Mouse (Mus musculus) layer of hippocampus, adult 18-20 months (tissue): ENCODE results near the gene Izumo1. TPM values are rescaled to one million over a fixed set of nuclear protein-coding genes. Genes with fewer than 3 reads are reported as not detected.

ENCODE experiments used
- DNase-seq, 2 experiments: peaks; one replicate each; pipeline ENCODE4 v3.0.0; 2022; ENCODE audit warnings: low spot score in 2 of 2
- long read RNA-seq: library from polyadenylated mRNA; stranded (forward); transcript quantifications from one replicate; pipeline ENCODE4 v2.0.0, GENCODE M21; 2021
- total RNA-seq, 2 experiments: library from RNA; stranded (reverse); gene quantifications; 2 replicates each; pipeline ENCODE4 v1.2.3; 2021

Izumo1 gene
- total RNA-seq: not detected
- long read RNA-seq: 0 reads

DNA sequence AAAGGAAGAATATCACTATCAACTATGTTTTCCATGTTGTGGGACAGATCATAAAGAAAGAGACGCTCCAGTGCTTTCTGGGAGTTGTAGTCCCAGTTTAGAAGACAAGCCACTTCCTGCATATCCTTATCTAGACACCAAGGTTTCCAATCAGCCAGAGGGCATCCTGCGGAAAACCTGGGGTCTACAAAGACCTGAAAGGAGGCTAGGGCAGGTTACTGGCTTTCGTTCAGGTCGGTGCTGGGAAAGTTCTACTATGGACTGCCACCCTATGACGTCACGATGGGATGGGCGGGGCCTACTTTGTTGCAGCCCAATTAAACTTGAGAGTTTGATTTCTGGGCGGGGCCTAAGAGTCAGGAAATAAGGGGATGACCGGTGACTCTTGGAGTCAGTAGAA lies at the start of gene Izumo1:
TSS of gene Izumo1 (plus strand) at position 369 of the 400 bp plus-strand sequence.
- DNase-seq: no peak

- DNase-seq: no peak
Measured at GRCm38 (mm10) chr7:45571966-45572365, 49.6 kb upstream of the Izumo1 start.

DNA sequence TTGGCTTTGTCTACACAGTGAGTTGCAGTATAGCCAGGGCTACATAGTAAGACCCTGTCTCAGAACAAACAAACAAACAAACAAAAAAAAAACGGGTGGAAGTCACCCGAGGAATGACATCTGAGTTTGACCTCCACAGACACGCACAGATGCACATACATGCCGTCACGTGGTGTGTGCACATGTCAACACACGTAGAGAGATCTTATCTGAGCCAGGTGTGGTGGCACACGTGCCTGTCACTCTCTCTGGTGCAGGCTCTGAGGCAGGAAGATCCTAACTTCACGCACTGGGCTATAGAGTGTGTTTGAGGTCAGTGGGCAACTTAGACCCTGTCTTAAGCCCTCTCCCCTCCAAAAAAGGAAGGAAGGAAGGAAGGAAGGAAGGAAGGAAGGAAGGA lies 47.7 kb upstream of the Izumo1 start:
- no peak for DNase-seq

- no peak for DNase-seq
Measured at GRCm38 (mm10) chr7:45574472-45575379, 46.9 kb upstream of the Izumo1 start.

- DNase-seq: no peak
Measured at GRCm38 (mm10) chr7:45585923-45586322, 35.7 kb upstream of the Izumo1 start.

DNA sequence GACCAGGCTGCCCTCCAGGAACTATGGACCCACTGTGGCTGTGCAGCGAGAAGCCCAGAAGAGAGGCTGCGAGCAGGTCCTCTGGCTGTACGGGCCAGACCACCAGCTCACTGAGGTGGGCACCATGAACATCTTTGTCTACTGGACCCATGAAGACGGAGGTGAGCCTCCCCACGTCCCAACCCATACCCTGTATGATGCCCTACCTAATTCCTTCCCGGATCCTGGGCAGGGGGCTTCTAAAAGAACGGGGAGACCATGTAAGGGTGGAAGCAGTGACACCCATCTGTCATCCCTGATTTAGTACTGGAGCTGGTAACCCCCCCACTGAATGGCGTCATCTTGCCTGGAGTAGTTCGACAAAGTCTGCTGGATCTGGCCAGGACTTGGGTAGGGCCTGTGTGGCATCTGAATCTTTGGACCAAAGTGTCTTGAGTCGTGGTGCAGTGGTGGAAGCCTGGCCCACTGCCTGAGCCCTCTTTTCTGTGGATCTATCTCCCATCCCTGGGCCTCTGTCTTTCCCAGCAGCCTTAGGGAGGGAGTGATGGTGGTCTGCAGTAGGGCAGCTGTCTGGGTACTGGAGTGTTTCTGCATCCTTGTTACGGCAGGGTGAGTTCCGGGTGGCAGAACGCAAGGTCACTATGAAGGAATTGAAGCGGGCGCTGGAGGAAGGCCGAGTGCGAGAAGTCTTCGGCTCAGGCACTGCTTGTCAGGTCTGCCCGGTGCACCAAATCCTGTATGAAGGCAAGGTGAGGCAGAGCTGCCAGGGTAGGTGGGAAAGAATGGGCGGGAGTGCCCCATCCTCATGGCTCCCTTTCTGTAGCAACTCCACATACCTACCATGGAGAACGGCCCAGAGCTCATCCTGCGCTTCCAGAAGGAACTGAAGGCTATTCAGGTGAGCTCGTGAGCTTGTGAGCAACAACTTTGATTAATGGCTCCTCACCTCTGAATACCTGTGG lies 33.7 kb upstream of the Izumo1 start:
- DNase-seq: no peak

DNA sequence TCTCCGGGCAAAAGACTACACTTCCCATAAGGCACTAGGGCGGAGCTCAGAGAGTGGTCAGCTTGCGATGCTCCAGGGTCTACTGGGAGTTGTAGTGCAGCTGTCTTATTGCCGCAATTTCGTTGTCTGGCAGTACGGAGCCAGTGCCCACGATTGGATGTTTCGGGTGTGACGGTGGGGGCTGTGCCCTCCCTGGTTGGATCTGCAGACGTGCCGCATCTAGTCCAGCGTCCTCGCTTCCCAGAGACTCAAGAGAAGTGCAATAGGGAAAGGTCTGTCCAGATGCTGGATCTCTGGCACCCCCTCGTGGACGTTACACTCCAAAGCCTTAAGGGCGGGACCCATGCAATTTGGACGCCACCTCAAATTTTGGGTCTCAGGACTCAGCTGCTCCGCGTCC lies 32.4 kb upstream of the Izumo1 start:
- peak; percentile 96 to 98 for DNase-seq

- DNase-seq: no peak
Measured at GRCm38 (mm10) chr7:45589898-45590297, 31.7 kb upstream of the Izumo1 start.

GRCm38 (mm10) chr7:45590874-45591273 lies 30.7 kb upstream of the Izumo1 start:
- no peak for DNase-seq

DNA sequence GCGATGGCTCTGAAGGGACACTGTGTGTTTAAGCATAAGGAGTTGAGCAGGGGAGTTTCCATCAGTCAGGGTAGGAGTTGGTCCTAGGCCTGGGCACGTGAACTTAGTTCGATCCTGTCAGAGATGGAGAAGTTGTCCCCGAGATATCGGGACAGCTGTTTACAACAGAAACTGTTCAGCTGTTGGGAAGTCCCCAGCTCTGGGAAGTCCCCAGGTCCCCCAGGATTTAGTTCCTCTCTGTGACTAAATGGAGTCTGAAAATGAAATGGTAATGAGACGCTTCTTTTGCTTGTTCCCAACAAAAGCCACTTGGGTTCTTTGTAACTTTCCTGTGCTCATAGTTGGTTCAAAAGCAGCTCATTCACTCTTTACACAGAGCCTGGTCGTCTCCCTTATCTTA lies 29.7 kb upstream of the Izumo1 start:
- no peak for DNase-seq

DNA sequence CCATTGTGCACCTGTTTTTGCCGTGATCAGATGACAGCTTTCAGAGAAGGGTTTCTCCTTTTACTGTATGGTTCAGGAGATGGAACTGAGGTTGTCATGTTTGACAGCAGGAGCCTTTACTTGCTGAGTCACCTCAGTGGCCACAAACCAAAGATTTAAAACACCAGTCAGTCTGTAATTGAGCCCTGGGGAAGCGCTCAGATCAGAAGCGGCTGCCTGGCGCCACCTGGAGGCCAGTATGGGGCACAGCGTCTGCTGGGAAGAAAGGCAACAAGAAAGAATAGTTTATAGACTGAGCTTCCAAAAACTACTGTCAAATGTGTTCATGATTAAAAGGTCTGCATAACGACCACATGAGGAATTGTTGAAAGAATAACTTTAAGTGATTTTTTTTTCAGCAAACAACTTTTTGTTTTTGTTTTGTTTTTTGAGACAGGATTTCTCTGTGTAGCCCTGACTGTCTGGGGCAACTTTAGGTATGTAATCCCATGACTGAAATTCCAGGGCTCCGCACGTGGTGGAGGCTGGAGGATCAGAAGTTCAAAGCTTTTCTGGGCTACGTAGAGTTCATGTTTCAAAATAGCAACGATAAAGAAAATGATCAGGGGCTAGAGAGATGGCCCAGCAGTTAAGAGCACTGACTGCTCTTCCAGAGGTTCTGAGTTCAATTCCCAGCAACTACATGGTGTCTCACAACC lies 28.3 kb upstream of the Izumo1 start:
- DNase-seq: peak; percentile 55 to 84

DNA sequence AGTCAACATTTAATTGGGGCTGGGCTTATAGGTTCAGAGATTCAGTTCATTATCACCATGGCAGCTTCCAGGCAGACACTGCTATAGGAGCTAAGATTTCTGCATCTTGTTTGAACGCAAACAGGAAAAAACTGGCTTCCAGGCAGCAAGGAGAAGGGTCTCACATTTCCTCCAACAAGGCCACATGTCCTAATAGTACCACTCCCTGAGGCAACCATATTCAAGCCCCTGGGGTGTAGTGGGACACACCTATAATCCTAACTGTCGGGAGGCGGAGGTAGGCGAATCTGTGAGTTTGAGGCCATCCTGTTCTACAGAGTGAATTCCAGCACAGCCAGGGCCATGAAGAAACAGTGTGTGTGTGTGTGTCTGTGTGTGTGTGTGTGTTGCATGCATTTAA lies 26.4 kb upstream of the Izumo1 start:
- no peak for DNase-seq

GRCm38 (mm10) chr7:45596107-45596506 lies 25.5 kb upstream of the Izumo1 start:
- no peak for DNase-seq

- DNase-seq: no peak
Measured at GRCm38 (mm10) chr7:45597013-45597412, 24.6 kb upstream of the Izumo1 start.

DNA sequence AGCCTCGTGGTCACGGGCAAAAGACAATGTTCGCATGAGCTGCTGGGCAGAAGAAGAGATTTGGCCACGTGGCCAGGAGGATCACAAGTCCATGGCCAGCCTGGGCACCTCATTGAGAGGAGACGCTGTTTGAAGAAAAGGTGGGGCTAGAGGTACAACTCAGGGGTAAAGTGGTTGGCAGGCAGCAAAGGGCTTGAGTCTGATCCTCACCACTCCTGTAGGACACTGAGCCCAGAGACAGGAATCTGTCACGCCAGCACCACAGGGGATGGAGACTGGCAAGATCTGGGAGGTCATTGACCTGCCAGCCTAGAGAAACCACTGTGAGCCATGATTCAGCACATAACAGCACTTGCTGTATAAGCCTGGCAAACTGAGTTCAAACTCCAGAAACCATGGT lies 24.1 kb upstream of the Izumo1 start:
- DNase-seq: no peak

DNA sequence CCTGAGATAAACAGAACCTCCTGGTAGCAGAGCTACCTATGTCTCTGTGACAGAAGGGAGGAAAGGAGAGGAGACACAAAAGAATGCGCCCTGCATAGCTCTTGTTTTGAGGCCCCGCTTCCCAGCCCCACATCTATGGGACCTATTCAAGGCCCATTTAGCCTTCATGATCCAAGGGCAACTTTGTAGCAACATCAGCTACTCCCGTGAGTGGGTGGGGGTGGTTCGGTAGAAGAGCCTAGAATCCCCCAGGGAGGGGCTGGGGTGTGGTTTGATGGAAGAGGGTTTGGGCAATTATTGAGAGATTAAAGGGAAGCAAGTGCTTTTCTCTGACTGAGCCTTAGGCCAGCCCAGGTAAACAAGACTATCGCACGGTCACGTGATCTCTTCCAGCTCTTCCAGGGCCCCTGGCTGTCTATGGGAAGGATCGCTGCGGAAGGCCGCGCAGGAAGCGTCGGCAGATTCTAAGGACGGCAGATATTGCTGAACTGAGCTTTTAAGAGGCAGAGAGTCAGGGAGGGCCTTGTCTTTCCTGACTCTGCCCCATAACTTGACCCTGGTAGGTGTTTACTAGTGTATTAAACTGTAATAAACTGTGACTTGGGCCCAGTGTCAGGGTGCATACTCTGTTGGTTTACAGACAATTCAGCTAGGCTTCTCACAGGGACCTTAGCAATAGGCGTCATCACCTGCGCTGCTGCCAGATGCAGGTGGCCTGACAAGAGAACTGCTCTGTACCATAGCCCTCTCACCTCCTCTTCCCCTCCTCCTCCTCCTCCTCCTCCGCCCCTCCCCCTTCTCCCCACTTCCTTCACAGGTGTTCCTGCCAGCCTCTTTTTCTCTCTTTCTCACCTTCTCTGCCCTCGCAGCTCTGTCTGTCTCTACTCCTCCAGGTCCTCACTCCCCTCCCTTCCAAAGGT lies 22.4 kb upstream of the Izumo1 start:
- DNase-seq: no peak

- no peak for DNase-seq
Measured at GRCm38 (mm10) chr7:45605704-45606289, 15.8 kb upstream of the Izumo1 start.

DNA sequence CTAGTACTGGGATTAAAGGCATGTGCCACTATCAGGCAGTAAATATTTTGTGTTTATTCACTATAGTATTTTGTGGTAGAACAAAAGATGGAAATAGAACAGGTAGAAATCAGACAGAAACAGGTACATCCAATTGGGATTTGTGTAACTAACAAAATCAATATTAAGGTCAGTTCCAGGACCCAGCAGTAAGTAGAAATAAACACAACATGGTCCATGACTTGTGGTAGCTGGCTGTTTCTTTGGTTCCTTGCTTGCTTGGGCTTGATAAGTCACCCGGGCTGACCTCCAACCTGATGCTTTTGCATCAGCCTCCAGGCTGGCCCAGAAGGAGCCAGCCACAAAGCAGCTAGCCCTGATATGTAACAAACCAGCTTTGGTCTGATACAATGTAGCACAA lies 12.1 kb upstream of the Izumo1 start:
- DNase-seq: no peak

GRCm38 (mm10) chr7:45616277-45616676 lies 5.3 kb upstream of the Izumo1 start:
- DNase-seq: no peak
